Mouse (Mus musculus) lung, adult 2 months (tissue): ENCODE measurements around the gene Cdca7l.

Experiments used
- CTCF ChIP-seq: fragments of 200-500 bp; IDR thresholded peaks from 2 replicates; pipeline ENCODE4 v1.5.1; 2011; ENCODE audit warnings: mild to moderate bottlenecking, low read length, control low read depth; ENCODE audit not compliant: insufficient read depth
- POLR2A ChIP-seq: fragments of 200-500 bp; IDR thresholded peaks from 2 replicates; pipeline ENCODE4 v1.6.1; 2011; ENCODE audit warnings: low read depth, mild to moderate bottlenecking, control low read depth, low read length, borderline replicate concordance; ENCODE audit errors: extremely low read depth

DNA sequence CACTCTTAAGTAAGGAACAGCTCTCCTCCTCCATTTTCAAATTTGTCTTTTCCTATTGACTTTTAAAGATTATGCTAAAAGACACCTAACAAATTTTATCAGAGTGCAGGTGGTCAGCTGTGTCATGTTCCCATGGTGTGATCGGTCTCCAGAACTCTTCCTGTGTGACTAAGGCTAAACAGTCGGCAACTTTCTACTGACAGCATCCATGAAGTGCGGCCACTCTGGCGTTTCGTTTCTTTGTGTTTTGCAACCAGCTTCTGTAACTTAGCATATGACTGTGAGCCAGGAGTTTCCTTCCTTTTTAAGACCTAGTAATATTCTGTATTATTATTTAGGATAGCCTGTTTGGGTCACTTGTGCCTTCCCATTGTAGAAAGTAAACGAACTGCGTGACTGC, 56.8 kb downstream of the Cdca7l start:
- TF ChIP-seq CTCF (no peak), POLR2A (no peak)
